Mouse (Mus musculus): ENCODE results near the gene Cactin.
A peak's percentile ranks its signal among the peaks of the same experiment; 100 is the strongest.

Gene Cactin

DNA sequence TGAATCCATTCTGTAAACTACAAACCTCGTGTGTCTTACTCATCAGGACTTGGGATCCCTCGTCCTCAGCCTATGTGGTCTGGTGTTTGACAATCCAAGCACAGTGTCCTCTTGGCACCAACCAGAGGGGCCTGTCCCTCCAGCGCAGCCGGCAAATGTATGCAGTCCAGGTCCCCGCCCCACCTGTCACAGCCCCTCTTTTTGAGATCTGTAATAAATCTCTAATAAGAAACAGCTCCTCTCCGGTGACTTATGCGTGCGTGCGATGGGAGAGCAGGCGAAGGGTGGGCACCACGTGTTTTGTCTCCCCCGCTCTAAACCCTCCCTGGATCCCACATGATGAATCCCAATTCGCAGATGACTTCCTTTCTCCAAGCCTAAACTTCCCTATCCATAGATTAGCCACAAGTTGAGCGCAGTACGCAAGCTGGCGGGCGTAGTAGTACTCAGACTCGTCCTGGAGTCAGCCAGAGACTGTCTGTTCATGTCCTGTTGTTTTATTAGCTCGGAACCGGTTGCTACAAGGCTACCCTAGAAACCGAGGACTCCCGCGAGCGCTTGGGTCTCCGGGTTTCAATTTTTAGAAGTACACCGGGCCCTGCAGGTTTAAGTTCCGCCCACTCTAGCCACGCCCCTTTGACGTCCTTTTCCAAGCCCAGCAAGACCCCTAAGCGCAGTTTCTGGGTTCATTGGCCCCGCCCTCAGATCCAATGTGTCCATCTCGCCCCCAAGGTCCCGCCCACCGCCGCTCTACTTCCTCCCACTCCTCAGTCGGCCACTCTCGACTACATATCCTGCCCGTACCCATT is 958 bp upstream of the Cactin start:
- DNase-seq = no peak

DNA sequence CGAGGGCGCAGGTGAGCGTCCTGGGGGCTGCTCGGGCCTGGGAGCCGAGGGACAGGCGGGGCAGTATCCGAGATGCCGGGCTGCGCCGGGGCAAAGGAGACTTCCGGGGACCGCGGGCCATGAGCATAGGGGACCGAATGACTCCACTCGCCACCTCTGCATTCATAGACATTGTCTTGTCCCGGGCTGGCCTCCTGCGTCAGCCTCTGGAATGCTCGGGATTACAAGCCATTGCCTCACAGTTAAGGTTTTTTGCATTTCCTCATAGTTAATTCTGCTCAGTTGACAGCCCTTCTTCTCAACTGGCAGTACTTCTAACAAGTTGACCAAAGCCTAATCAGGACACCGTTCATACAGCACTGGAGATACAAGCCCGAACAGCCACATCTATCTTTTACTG is 533 bp downstream of the Cactin start:
- DNase-seq = no peak

DNA sequence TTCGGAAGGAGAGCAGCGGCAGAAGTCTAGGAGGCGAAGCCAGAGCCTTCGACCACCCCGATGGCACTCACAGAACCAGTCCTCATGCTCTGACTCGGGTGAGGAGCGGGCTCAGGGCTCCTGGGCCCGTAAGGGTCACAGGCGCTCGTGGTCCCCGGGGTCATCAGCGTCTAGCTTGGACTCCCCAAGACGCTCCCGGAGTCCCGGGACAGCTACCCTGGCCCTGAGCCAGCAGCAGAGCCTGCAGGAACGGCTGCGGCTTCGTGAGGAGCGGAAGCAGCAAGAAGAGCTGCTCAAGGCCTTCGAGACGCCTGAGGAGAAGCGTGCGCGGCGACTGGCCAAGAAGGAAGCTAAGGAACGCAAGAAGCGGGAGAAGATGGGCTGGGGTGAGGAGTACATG is 1.5 kb downstream of the Cactin start:
- peak; percentile 96 for DNase-seq

DNA sequence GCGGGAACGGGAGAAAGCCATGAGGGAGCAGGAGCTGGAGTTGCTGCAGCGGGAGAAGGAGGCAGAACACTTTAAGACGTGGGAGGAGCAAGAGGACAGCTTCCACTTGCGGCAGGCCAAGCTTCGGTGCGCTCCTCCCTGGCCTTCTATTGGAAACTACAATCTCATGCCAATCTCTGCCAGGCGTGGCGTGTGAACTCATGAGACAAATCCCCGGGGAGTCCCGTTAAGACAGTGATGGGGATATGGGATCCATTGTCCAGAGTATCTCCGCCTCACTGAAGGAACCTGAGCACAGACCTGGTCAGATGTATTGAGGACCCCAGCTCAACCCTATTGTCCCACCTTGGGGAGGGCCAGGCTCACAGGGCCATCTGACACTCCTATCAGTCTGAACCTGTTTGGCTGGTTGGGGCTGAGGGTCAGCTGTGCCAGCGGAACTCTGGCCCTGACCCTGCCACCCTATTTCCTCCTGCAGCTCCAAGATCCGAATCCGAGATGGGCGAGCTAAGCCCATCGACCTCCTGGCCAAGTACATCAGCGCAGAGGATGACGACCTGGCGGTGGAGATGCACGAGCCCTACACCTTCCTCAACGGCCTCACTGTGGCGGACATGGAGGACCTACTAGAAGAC is 2.4 kb downstream of the Cactin start:
- peak; percentile 93 for DNase-seq

DNA sequence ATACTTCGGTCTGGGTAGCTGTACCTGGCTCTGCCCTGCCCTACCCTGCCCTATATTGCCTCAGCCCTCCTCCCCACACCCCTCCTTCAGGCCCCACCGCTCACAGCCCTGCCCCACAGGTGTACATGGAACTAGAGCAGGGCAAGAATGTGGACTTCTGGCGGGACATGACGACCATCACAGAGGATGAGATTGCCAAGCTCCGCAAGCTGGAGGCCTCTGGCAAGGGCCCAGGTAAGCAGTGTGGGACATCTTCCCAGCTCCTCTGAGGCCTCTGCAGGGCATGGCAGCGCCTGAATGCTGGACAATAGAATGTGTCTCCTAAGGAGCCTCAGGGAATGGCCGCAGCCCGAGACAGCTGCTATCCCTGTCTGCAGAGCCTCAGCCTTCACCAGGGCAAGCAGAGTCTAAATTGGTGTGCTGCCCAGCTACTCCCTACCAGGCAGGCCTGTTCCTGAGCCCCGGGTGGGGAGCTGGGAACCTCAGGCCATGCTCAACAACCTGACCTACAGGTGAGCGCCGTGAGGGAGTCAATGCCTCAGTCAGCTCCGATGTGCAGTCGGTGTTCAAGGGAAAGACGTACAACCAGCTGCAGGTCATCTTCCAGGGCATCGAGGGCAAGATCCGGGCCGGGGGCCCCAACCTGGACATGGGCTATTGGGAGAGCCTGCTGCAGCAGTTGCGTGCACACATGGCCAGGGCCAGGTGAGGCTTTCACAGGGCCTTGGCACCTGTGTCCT is 3.1 kb downstream of the Cactin start:
- DNase-seq = peak; percentile 93

DNA sequence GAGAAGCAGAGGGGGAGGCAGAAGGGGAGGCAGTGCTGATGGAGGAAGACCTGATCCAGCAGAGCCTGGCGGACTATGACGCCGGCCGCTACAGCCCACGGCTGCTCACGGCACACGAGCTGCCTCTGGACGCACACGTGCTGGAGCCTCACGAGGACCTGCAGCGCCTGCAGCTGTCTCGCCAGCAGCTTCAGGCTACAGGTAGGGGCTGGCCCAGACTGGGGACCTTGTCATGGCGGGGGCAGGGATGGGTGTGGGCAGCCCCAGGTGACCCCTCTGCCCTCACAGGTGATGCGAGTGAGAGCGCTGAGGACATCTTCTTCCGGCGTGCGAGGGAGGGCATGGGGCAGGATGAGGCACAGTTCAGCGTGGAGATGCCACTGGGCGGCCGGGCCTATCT is 4.3 kb downstream of the Cactin start:
- DNase-seq = peak; percentile 94

DNA sequence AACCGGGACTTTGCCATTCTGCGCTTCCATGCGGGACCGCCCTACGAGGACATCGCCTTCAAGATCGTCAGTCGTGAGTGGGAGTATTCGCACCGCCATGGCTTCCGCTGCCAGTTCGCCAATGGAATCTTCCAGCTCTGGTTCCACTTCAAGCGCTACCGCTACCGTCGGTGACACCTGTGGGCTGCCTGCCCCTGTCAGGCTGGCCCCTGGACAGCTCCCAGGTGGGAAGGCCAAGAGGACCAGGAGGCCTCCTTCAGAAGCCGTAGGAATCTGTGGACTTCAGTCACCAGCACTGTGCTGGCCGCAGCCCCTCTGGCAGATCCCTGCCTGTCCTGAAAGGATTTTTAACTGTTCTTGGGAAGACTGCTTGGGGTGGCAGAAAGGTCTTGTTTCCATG is 4.9 kb downstream of the Cactin start:
- peak; percentile 92 for DNase-seq

DNA sequence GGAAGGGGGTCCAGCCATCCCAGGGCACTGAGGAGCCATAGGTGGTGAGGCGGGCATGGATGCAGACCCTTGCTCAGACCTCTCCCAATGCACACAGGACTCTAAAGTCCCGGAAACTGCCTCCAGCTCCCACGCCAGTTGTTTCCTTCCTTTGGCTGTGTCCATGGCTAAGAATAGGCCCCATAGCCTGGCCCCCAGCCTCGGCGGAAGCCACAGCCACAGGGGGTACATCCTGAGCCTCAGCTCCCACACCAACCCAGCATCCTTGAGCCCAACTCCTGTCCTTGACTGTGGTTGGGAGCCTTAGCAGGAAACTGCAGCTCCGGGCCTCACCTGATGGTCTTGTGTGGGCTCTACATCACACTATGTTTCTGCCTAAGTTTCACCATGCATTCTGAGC is 6.0 kb downstream of the Cactin start:
- DNase-seq = peak; percentile 99

DNA sequence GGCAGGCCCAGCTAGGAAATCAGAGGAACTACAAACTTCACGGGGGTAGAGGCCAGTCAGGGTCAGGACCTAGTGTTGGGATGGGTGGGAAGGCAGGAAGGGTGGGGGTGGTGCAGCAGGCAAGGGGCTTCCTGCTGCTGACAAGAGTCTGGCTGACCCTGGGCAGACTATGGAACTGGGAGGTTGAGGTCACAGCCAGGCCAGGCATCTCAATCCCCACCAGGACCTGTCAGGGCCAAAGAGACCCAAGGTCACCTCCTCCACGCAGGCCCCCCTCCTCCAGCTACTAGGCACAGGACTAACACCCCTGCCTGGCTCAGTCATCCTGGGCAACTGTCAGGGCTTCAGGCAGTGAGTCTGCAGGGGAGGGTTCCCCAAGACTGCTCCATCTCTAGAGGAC is 7.1 kb downstream of the Cactin start:
- peak; percentile 97 for DNase-seq

DNA sequence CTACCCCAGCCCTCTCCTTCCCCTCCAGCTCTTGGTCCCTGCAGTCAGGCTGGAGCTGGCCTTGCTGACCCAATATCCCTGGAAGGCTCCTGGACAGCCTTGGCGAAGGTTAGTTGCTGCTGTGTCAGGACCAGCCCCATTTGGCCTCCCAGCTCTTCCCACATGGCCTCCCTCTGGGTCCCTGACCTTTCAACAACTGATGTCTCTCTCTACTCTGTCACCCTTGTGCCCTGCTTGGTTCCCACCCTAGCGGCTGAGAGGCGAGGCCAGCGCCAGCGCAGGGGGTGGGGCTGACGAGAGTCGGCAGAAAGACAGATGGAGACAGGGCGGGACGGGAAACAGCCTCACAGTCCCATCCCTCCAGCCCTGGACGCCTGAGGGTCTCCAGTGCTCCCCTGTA is 7.5 kb downstream of the Cactin start, which contains the start of gene Tbxa2r:
Tbxa2r (plus strand) TSS at position 346 of the 400 bp plus-strand sequence.
- peak; percentile 99 for DNase-seq

DNA sequence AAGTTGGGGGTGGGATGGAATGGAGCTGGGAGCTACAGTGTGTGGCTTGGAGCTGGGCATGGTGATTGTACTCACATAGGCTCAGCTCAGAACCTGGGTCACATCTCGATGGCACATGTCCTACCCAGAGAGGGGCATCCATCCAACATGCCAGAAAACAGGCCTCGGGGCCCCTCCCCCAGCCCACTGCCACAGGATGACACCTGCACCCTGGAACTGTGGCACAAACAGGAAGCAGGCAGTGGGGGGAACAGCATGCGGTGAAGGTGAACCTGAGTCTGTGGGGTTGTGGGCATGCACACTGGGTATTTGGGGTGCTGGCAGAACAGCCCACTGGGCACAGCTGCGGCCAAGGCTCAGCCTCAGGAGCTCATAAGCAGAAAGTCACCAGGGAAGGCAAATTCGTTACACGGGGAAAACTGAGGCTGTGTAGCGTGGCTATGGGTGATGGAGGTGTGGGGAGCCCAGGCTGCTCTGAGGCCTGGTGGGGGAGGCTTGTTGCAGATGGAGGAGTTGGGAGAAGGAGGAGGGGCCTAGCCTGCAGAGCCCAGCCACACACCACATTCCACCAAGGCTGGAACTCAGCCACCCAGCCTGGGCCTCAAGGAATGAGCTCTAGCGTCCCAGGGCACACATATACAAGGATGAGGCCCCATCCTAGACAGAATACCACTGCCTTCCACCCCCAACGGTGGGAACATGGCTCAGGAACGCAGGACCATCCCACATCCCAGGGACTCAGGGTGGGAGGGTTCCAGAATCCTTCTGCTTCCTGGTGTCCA is 8.5 kb downstream of the Cactin start:
- DNase-seq = peak; percentile 96

DNA sequence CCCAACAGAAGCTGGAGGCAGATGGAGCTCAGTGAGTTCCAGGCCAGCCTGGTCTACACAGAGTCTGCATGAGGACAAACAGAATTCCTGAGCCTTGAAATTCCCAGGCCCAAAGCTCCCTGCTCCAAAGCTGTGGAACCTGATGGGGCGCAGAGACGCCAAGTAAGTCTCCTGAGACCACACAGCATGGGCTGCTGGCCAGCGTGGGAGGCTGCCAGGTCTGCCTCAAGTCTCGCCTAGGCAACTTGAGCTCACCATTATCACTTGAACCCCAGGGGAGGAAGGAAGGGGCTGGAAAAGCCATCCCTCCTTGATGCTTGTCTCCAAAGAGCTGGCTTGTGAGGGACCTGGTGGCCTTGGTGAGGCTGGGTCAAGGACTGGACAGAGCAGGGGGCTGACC is 9.1 kb downstream of the Cactin start:
- DNase-seq = peak; percentile 98

DNA sequence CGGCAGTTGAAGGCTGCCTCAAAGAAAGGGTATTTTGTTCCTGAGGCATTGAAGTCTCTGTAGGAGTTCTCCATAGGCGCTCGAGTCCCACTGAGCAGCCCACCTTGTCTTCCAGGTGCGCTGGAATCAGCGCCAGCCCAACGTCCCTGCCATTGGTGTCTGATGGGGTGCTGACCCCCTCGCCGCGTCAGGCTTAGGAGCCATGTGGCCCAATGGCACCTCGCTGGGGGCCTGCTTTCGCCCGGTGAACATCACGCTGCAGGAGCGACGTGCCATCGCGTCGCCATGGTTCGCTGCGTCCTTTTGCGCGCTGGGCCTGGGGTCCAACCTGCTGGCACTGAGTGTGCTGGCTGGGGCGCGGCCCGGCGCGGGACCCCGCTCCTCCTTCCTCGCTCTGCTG is 11.4 kb downstream of the Cactin start:
- peak; percentile 90 for DNase-seq

DNA sequence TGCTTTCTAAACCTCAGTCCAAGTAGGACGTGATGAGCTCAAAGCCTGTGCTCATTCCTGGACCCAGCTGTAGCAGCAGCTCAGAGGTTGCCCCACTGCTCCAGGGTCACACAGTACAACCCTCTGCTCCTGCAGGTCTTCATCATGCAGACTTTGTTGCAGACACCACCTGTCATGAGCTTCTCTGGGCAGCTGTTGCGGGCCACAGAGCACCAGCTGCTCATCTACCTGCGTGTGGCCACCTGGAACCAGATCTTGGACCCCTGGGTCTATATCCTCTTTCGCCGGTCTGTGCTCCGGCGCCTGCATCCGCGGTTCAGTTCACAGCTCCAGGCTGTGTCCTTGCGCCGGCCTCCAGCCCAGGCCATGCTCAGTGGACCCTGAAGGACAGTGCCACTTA is 13.4 kb downstream of the Cactin start:
- peak; percentile 91 for DNase-seq

DNA sequence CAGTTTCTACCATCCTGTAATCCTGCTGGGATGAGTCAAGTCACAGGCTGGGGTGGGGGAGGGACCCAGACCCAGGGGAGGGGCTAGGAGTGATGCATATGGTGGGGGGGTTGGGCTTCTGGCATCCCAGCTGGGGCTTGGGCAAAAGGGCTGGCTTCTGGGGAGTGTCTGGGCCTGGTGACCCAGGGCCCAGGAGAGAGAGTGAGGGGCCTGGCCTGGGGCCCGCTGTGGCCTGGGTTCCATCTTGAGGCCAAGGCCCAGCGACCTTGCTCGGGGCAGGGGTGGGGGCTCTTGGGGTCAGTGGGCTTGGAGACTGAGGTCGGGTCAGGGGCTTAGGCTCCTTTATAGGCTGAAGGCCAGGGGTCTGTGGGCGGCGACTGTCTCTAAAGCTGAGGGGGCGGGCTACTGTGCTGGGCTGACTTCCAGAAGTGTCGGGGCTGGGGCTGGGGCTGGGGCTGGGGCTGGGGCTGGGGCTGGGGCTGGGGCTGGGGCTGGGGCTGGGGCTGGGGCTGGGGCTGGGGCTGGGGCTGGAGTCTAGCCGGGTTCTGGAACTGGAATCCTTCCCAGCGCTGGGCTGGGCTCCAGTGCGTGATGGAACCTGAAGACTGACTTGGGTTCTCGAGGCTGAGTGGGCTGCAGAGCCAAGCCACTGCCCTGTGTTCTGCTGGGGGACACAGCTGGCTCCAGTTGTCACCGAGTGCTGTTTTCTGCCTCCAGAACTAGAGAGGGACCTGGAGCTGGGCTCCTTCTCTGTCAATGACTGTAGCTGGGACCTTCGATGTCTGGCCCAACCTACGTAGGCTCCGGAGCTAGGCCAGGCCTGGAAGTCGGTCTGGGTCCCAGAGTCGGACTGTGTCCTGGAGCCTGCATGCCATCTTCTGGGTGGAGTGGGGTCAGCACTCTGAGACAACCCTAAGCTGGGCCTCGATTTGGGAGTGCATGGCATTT is 14.8 kb downstream of the Cactin start:
- DNase-seq = no peak

DNA sequence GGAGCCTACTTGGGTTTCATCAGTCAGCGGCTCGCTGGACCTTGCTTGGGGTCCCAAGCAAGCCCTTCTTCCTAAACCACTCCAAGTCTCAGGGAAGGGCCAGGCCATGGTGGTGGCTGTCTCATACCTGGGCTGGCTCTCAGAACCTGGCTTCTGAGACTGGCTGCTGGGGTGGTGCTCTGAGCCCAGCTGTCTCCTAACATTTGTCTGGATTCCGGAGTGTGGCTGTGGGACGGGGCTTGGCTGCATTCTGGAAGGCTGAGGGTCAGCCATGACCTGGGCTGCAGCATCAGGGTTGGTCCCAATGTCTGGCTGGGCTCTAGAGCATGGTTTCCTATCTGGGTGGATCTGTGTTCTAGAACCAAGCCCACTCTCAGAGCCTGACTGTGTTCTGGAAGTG is 15.7 kb downstream of the Cactin start:
- no peak for DNase-seq

DNA sequence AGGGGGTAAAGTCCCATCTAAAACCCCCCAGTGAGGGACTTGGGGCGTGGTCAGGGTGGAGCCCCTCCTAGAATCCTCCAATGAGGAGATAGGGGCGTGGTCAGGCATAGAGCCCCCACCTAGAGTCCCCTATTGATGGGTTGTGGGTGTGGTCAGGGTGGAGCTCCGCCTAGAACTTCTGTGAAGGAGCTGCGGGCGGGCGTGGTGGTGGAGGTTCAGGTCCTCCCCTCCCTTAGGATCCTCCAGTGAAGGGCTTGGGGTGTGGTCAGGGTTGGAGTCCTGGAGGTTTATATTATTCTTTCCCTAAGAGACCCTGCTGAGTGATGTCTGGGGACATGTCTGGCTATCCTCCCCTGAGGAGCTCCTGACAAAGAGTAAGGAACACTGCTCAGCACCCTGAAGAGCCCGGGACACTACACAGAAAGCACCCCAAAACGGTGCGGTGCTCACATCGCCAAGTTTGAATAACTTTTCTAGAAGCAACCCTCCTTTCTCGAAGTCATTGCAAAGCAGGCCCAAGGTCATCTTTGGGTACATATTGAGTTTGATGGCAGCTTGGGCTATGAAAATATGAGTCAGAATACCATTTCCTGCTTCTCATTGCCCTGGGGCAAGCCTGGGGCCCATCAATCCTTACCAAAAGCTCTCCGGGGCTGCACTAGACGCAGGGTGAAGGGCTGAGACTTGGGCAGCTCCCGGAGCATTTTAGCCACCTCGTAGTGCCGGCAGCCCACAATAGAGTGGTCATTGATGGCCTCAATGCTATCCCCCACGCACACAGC is 19.8 kb downstream of the Cactin start:
- DNase-seq = peak; percentile 92

DNA sequence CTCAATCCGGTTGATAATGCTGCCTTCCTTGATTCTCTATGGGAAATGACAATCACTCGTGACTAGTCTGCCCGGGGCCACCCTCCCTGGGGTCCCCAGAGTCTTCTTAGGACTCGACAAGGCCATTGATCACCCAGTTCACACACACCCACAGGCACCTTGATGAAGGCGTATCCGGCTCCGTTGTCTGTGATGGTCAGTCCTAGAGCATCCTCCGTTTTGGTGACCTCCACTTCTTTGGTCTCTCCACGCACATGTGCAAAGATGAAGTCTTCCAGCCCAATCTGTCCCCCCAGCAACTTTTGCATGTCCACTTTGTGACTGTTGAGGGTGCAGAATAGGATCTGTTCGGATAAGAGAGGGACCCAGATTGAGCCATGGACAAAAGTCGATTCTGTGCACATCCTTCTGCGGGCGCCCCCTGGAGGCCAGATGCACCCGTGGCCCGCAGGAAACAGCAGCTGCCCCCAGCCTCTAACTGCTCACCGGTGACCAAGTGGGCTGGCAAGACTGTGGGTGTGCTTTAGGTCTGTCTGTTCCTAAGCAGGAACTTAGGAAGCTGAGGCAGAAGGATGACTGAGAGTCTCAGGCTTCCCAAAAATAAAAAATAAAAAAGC is 20.5 kb downstream of the Cactin start:
- DNase-seq = peak; percentile 95

DNA sequence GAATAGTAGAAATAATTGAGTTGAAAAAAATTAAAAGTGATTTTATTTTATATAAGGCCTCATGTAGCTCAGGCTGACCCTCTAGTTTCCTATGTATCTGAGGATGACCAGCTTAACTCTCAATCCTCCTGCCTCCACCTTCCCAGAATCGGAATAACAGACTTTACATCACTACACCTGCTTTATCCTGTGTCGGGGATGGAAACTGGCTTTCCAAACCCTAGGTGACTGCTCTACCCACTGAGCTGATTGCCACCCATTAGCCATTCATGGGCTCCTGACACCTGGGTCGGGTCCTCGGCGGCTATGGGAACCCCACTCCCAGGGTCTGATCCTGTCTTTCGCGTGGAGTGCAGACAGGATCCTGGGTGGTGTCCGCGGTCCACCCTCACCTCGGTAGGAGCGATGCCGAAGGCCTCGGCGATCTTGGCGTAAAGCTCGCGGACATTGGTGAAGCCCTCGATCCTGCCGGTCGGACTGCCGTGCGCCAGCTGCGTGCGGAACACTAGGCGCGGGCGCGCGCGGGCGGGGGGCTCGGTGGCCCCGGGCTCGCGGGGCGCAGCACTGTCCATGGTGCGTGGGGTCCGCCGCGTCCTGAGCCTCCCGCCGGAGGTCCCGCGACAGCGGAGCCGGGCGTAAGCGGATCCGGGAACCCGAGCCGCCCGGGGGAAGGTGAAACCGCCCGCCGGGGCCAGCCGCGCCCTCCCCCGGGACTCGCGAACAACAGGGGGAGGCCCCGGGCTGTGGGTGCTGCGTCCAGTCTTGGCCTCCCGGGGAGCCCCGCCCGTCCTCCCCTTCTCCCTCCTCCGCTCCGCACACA is 22.0 kb downstream of the Cactin start, which contains the start of gene Gipc3:
Gipc3 (minus strand) TSS at position 581 of the 820 bp plus-strand sequence.
- DNase-seq = peak; percentile 95

Measured in heart, adult 11 months (tissue).